Mouse (Mus musculus) Muller cell, postnatal 12 days (primary cell): ENCODE measurements around the gene D5Ertd579e.

Experiments
- DNase-seq: peaks from one replicate; pipeline ENCODE4 v3.0.0-alpha.2; 2015; ENCODE audit errors: inconsistent ontology term

Gene D5Ertd579e

DNA sequence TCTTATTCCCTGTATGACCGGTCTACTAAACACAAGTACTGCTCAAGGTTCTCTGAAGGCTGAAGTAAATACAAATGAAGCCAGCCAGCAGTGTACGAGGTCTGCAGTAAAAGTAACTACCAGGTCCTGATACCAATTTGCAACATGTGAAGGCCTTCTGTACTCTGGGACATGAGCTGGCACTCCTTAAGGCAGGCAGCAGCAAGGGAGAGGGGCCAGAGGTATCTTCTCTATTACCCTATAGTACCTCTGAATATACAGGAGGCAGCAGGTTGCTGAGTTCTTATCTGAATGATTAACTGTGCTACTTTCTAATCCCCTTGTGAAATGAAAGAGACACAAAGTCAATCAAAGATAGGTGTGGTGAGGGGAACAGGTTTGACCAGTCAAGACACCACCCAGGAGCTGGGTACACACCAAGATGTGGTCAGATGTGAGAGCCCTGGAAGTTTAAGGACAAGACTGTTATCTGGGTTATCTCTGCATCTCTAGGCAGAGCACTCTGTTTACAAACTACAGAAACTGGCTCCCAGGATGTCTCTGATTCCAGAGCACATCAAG is 86.8 kb downstream of the D5Ertd579e start:
- no peak for DNase-seq

DNA sequence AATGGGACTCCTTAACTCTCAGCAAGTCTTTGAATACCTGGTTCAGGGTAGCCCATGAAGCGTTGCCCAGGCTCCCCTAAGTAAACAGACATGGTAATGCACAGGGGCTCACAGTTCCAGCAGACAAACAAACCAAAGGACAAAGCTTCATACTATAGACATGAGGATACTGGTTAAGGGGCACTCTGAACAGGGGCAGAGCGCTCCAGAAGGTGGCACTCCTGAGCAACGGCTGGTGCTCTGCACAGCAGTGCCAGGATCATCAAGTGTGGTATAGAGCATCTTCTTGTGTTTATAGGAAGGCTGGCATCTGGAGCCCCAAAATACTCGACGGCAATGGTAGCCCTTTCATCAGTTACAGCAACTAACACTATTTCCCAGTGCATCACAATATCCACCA is 92.8 kb downstream of the D5Ertd579e start:
- peak; percentile 9 for DNase-seq

DNA sequence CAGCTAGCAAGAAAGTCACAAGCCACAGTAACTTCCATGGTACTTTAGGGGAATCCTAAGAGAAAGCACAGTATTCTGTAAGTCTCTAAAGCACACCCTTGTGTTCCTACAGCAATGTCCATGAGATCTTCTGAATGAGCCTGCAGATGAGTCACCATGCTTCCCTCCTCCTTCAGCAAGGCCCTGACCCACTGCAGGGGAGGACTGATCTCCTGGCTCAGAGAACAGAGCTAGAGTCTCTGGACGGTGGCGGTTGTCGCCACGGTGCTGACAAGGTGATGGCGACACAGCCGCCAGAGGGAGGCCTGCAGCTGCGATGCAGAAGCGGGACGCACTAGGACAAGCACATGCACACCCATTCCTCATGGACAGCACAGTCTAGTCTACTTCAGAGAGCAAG is 93.8 kb downstream of the D5Ertd579e start:
- DNase-seq, result no peak

DNA sequence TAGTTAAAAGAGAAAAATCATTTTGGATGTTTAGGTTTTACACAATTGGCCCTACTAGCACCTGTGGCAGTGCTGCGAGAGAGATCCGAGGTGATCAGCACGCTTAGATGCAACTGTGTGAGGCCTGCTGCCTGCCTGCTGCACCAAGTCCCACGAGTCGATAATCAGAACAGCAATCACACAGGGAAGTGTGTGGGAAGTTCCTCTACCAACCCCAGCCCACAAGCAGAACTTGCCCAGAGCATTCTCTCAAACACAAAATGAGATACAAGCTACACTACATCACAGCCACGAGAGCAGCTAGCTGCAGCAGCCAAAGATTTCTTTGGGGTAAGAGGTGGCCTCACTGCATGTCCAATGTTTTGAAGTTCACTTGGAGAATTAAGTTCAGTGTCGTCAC is 94.3 kb downstream of the D5Ertd579e start:
- no peak for DNase-seq

DNA sequence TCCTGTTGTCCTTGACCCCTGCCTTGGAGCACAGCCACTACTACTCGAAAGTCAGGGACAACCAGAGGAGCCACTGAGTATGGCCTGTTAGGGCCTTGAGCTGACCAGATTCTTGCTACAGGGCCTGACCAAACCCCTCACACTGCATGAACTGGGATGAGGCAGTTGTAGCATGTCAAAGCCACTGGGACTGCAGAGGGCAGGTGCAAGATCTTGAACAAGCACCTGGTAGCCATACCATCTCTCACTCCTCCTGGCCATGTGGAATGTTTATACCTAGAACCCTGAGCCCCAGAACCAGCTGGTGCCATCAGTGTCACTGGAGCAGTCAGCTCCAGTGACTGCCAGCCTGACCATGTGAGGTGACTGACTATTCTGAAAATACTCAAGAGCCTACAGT is 96.9 kb downstream of the D5Ertd579e start:
- DNase-seq, result no peak

DNA sequence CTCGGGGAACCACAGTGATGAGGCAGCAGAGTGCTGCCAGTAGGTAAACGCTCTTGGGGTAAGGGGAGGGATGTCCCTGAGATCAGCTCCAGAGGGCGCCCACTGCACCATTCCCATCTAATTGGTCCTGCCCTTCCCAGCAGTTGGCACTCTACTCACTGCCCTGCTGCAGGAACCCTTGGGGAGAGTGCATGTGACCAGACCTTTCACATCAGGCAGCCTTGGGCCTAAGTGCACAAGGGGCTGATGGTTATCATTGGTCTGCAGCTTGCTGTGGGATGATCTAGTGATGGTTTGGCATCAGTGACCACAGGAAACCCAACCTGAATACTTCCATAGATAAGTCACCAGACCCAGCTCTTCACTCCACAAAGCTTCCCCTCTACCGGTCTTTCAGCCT is 98.2 kb downstream of the D5Ertd579e start:
- no peak for DNase-seq

DNA sequence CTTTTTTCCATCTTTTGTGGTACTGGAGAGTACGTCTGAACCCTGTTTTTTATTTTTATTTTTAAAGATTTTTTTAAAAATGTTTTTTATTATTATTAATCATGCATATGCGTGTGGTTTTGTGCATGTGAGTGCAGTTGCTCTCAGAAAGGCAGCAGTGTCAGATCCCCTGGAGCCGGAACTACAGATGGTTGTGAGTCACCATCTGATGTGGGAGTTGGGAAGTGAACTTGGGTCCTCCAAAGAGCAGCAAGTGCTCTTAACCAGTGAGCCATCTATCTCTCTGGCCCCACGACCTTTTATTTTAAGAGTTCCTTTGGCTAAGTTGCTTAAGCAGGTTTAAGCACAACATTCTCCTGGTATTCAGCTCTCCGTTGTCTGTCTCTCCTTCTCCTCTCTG is 99.6 kb downstream of the D5Ertd579e start:
- no peak for DNase-seq

DNA sequence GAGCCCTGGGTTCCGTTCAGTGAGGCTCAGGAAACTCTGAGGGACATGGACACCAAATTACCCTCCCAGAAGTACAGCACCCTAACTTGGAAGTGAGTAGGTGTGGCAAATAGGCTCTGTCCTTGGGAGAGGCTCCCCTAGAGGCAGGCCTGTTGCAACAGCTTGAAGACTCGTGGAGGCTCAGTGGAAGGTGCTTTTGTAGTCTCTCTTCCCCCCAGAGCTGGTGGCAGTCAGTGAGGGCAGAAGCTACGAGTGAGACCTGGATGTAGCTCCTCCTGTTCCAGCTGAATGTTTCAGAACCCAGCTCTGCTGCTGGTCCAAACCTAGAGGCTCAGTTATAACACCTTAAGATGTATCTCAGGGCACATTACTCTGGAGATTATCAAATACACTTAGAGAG is 100.7 kb downstream of the D5Ertd579e start:
- DNase-seq, result no peak

DNA sequence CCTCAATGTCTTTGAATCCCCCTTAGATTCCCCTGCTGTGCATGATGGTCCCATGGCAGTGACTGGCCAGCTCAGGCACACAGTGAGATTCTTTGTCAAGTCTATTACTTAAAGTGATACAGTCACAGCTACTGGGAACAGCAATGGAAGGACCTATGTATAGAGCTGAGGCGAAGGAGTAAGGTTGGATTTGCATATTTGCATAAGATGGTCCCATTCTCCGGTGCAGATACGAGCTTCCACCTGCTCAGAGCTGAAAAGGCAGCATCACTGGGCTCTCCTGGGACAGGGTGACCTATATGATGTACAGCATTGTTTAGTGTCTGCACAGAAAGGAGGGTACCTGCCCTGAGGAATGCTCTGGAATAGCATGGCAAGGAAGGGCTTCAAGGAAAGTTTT is 101.5 kb downstream of the D5Ertd579e start:
- DNase-seq, result no peak

DNA sequence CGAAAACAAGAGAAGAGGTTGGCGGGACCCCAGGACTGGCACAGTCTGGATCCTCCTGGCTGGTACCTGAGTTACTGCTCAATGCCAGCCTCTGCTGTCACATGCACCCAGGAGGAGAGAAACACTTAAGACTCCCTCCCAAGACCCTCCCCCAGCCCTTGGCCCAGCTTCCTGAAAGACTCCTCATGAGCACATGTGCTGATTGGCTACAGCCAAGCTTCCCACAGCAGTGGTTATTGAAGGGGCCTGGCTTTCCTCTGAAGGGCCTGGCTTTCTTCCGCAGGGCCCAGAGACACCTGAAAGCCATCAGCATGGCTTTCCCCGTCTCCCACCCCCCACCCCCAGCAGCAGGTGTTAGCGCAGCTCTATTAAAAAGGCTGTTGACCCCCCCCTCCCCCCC is 102.6 kb downstream of the D5Ertd579e start, which contains the start of gene Tbc1d14:
Tbc1d14 (minus strand) TSS at position 101 of the 400 bp plus-strand sequence.
- no peak for DNase-seq

DNA sequence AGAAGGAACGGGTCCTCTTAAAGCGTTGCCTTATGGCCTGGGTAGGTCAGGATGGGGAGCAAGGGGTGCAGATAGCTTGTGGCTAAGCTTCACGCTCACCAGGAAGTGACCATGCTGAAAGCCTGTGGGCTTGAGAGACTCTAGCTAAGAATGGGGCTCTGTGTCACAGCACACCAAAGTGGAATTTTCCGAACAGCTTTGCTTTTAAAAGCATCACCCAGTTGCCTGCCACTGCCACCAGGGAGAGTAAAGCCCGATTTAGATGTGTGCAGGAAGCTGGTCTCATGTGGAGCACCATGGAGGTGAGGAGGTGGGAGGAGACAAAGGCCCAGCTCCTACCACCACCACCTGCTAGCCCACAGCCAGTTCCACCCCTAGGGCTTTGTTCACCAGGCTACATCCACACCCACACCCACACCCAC is 105.3 kb downstream of the D5Ertd579e start:
- no peak for DNase-seq

DNA sequence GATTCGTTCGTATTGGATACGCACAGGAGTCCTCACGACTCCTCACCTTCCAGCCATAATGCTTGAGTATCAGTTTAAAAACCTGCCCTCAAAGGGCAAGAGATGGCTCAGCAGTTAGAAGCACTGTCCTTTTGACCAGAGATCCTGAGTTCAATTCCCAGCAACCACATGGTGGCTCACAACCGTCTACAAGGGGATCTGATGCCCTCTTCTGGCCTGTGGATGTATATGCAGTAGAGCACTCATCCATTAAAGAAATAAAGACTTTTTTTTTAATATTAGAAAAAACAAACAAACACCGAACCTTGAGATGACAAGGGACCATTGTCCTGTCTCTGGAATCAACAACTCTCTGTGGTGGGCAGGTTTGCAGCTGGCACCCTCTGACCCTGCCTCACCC is 111.5 kb downstream of the D5Ertd579e start:
- DNase-seq, result no peak

DNA sequence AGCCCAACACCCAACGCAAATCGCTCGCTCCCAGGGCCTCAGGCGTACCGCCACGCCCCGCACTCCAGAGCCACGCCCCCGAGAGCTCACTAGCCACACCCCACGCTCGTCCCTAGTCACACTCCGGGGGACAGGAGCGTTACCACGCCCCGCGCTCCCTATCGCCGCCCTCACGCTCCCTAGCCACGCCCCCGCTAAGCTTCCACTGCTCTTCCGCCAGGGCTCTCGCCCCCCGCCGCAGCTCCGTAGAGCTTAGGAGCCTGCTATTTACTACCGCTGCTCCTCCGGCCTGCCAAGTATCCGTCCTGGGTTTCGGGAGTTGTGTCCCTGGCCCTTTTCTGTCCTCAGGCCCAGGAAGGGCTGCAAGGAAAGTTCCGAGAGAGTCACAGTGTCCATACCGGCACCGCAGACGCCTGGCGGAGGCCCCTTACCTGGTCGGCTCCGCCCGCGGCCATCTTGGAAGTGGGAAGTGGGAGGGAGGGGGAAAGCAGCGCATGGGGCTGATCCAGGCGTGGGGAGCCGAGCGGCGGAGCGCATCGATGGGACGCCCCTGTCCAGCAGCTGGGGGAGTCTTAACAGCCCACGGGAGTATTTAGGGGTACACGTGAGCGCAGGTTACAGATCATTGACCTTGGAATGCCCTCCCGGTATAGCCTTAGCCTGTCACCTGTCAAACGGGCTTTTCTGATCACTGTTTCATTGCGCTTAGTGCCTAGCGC is 113.7 kb downstream of the D5Ertd579e start:
- DNase-seq, result peak; percentile 100

DNA sequence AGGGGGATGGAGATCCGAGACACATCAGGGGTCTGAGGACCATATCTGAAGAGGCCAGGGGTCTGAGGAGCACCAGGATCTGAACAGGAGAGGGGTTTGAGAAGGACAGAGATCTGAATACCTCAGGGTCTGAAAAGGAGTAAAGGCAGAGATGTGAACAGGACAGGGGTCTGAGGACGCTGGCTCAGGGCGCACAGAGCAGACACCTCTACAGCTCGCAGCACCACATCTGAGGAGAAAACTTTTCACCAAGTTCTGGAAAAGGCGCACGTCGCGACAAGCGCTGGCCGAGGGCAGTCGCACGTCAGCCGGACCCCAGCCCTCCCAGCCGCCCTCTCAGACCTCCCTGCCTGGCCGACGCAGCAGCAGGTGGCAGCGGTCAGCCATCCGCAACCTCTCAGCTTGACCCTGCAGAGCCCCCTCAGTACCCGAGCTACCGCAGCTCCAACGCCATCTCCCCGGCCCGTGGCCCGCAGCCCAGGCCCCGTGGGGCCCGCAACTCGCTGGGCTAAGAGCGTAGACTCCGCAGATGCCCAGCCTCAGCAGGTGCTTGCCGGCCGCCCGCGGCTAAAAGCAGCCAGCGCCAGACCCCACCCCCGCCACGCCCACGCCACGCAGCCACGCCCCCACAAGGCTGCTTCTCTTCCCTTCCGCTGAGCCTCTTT is 114.4 kb downstream of the D5Ertd579e start:
- no peak for DNase-seq

DNA sequence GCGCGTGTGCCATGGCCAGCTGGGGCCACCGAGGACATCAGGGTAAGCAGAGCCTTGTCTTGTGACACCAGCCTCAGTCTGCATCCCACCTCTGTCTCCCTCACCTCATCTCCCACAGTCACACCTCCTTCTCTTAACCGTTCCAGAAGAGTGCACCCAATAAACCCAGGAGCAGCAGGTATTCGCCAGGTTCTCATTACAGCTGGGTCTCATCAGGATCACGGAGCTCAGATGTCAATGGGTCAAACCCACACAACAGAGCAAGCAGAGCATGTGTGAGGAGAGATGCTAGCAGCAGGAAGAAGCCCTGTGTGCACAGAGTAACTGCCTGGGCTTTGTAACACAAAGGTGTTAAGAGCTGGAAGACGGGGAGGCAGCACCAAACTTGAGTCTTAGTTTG is 115.9 kb downstream of the D5Ertd579e start:
- DNase-seq, result no peak

DNA sequence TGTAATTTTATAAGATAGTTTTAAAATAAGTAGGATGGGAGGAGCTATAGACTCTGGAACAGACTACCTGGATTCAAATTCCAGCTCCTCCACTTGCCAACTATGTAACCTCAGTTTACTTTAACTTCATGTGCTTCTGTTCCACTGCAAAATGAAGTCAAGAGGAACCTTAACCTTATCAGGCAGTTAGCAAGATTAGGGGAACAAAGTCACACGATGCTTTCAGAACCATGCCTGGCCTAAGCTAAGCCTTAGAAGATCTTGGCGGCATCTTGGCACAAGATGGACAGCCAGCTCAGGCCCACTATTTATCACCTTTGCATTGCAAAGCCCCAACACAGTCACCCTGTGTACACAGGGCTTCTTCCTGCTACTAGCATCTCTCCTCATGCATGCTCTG is 116.8 kb downstream of the D5Ertd579e start:
- no peak for DNase-seq

DNA sequence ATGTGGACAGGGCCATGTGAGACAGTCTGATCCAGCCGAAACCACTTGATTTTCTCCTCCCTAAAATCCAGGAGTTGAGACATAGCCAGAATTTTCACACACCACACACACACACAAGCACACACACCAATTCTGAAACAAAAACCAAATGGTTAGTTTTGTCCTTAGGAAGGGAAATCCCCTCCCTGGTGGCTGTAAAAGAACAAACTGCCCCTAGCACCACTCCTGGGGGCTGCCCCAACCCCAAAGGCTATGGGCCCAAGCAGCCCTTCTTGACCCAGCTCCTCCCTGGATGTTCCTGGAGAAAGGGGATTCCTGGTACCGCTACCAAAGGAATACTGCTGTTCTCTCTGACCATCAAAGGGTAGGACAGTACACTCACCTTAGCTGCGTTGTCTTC is 119.4 kb downstream of the D5Ertd579e start:
- DNase-seq, result no peak

DNA sequence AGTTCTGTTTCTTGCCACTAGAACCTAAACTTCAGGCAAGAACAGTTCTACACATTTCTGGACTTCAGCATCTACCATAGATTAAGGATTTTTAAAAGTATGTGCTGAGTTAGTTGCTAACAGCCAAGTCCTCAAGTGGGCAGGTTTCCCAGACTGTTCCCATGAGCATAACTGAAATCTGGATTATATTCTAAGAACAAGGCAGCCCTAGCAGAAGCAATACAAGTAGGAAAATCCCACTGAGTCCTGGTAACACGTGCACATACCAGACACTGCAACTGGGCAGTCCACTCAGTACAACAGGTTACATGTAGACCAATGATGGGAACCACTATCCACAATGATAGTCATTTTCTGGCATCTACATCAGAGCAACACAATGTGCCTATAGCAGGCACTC is 120.1 kb downstream of the D5Ertd579e start:
- DNase-seq, result no peak

DNA sequence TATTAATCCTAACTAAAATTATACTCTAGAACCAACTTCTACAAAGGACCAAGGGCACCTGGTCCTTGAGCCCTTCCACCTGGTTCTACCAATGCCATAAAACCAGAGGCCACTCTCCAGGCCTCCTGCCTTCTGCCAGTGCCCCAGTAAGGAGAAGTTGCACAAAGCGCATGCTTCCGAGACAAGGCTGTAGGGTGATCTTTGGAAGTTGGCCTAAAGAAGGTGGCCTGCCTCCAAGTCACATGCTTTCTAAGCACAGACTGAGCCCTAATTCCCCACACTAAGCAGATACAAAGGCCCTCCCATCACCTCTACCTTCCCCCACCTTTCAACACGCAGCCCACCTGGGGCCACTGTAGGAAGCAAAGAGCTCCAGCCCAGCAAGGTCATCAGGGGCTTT is 120.6 kb downstream of the D5Ertd579e start:
- no peak for DNase-seq

DNA sequence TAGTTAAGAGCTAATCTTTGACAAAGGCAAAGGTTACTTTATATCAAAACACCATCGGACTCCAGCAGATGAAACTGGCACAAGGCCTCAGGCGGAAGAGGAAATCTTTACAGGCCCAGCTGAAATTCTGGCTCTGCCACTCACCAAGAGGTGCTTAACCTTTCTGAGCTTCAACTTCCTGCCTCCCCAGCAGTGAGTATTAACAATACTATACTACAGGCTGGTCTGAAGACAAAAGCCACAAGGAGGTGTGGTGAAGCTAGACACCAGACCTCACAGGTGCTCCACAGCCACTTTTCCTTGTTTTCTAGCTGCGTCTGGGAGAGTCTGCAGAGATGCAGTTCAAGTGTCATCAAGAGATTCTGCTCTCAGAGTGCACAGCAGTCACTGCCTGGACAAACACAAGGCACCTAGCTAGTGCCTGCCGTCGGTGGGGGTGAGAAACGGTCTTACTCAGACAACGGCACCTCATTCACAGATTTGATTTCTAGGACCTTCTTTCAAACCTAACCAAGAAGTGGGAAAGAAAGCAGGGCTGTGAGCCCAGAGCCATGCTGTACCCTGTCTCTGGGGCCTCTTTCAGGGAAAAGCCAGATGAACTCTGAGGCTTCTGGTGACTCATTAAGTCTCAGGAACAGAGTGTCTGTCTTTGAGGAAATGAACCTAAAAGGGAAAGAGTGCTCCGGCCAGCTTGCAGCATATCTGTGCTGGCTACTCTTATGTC is 121.5 kb downstream of the D5Ertd579e start:
- DNase-seq, result peak; percentile 42

DNA sequence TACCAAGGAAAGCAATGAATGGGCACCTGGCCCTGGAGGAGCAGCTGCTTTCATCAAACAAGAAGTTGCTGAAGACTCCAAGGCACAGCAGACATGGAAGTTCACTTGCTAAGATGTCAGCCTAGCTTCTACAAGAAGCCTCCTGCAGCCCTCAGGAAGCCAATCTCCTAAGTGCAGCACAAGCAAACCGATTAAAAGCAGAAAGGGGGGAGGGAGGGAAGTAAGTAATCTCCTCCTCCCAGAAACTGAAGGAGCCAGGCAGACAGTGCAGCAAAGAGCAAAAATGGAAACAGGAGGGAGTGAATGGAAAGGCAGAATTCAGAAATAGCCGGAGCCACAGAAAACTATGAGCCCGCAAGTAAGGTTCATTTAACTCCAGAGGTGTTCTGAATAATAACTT is 122.5 kb downstream of the D5Ertd579e start:
- DNase-seq, result no peak

DNA sequence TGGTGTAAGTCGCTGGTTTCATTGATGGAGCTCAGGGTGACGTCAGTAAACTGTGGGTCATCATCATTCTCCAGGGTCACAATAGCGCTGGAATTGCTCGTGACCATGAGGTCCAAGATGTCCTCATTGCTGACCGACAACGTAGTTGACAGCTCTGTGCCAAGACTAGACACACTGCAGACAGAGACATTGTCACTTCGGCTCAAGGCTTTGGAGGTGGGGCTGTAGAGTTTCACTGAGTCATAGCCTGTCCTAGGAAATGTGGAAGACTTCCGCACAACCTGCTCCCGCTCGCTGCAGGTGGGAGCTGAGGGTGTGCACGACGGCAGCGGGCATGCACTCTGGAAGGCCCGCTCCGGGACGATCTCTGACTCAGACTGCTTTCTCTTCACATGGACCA is 124.5 kb downstream of the D5Ertd579e start:
- DNase-seq, result no peak
